Mouse (Mus musculus) megakaryocyte-erythroid progenitor cell, adult 5 weeks (primary cell): ENCODE results near the gene Dppa2. TPM values are rescaled to one million over a fixed set of nuclear protein-coding genes. Genes with fewer than 3 reads are reported as not detected.

Source experiments
- polyA plus RNA-seq: library from polyadenylated mRNA; stranded (reverse); fragments of >175 nt; gene quantifications from 2 replicates; pipeline ENCODE4 v1.2.3, GENCODE M21; 2012

Dppa2 gene
- polyA plus RNA-seq: not detected in 2 replicates

GRCm38 (mm10) chr16:48303509-48303908 is at the start of gene Dppa2:
Dppa2 (plus strand) TSS chr16:48303908.

GRCm38 (mm10) chr16:48283517-48283916 is 20.2 kb upstream of the Dppa2 start, which contains the start of gene Dppa4:
Dppa4 (plus strand) TSS chr16:48283733.

Other genes starting within 250 kb of the Dppa2 start
- not detected in 2 replicates for gene Dppa4, start 20.2 kb upstream of the Dppa2 start, polyA plus RNA-seq
- not detected in 2 replicates for gene Gm5485, start 108.5 kb downstream of the Dppa2 start, polyA plus RNA-seq
- not detected in 2 replicates for gene Morc1, start 127.3 kb downstream of the Dppa2 start, polyA plus RNA-seq